Mouse (Mus musculus) CH12.LX (cell line): ENCODE results near the gene Irak3. TPM values are rescaled to one million over a fixed set of nuclear protein-coding genes. Genes with fewer than 3 reads are reported as not detected.

ENCODE experiments used
- DNase-seq: peaks from one replicate; pipeline ENCODE4 v3.0.0-alpha.2; 2013; ENCODE audit errors: extremely low read depth
- H3K27ac ChIP-seq: 2 replicates; pipeline ENCODE4 v1.5.1; 2012; ENCODE audit warnings: low read depth, mild to moderate bottlenecking, control low read depth, moderate library complexity; ENCODE audit not compliant: insufficient read depth
- H3K27me3 ChIP-seq: replicated peaks from 2 replicates; pipeline ENCODE3; 2012; ENCODE audit warnings: inconsistent platforms
- H3K36me3 ChIP-seq, 2 experiments: replicated peaks in 1 of 2; 2 replicates each; pipeline versions ENCODE3 to v1.6.1; 2012; ENCODE audit warnings: inconsistent platforms in 1 of 2, low read length in 1 of 2, mild to moderate bottlenecking in 1 of 2, mixed read lengths in 1 of 2, moderate library complexity in 1 of 2; ENCODE audit not compliant: control insufficient read depth in 1 of 2, insufficient read depth in 1 of 2
- H3K4me1 ChIP-seq, 2 experiments: 2 replicates each; pipeline ENCODE4 v1.6.1; 2012; ENCODE audit warnings: inconsistent platforms in 1 of 2, moderate library complexity in 1 of 2; ENCODE audit not compliant: insufficient read depth in 2 of 2, control insufficient read depth in 1 of 2
- H3K4me2 ChIP-seq: 2 replicates; pipeline ENCODE4 v1.6.1; 2012; ENCODE audit warnings: low read depth, mild to moderate bottlenecking, control low read depth; ENCODE audit not compliant: poor library complexity, insufficient read depth, severe bottlenecking
- H3K4me3 ChIP-seq, 3 experiments: fragments of 150-350 bp in 1 of 3; sonication (generic) in 1 of 3; replicated peaks in 1 of 3; 2 replicates each; pipeline versions ENCODE3 to v1.5.1; 2011 to 2012; ENCODE audit warnings: low read depth in 2 of 3, low read length in 2 of 3, mild to moderate bottlenecking in 2 of 3, moderate library complexity in 2 of 3, control low read depth in 1 of 3, improper control_type of control experiment in 1 of 3, inconsistent platforms in 1 of 3, mixed read lengths in 1 of 3; ENCODE audit not compliant: poor library complexity in 1 of 3
- H3K79me2 ChIP-seq: replicated peaks from 2 replicates; pipeline ENCODE4 v1.6.1; 2012; ENCODE audit warnings: mild to moderate bottlenecking, moderate library complexity; ENCODE audit not compliant: control insufficient read depth, poor library complexity, insufficient read depth, severe bottlenecking; ENCODE audit errors: extremely low read depth
- H3K9ac ChIP-seq: 2 replicates; pipeline ENCODE4 v1.6.1; 2012; ENCODE audit warnings: low read depth, mild to moderate bottlenecking, control low read depth, moderate library complexity; ENCODE audit not compliant: insufficient read depth
- H3K9me3 ChIP-seq: replicated peaks from 2 replicates; pipeline ENCODE3; 2012; ENCODE audit warnings: low read length, inconsistent platforms, mixed read lengths
- CHD2 ChIP-seq: IDR thresholded peaks from 2 replicates; pipeline ENCODE4 v1.6.1; 2011; ENCODE audit warnings: low read length, improper control_type of control experiment
- CTCF ChIP-seq, 2 experiments: IDR thresholded peaks in 1 of 2; conservative IDR thresholded peaks in 1 of 2; 2 replicates each; pipeline ENCODE4 v1.5.1; 2011 to 2012; ENCODE audit warnings: low read depth in 2 of 2, low read length in 2 of 2, improper control_type of control experiment in 1 of 2, inconsistent platforms in 1 of 2, mild to moderate bottlenecking in 1 of 2, moderate library complexity in 1 of 2
- E2F4 ChIP-seq: IDR thresholded peaks from 2 replicates; pipeline ENCODE4 v1.6.1; 2011; ENCODE audit warnings: low read depth, low read length, improper control_type of control experiment; ENCODE audit not compliant: insufficient replicate concordance
- ELF1 ChIP-seq: IDR thresholded peaks from 2 replicates; pipeline ENCODE4 v1.6.1; 2014; ENCODE audit warnings: low read depth, mild to moderate bottlenecking, inconsistent platforms, low read length, improper control_type of control experiment
- EP300 ChIP-seq: IDR thresholded peaks from 2 replicates; pipeline ENCODE4 v1.6.1; 2011; ENCODE audit warnings: low read length, improper control_type of control experiment
- ETS1 ChIP-seq: conservative IDR thresholded peaks from 2 replicates; pipeline ENCODE4 v1.6.1; 2012; ENCODE audit warnings: low read depth, mild to moderate bottlenecking, inconsistent platforms, low read length, improper control_type of control experiment, moderate library complexity
- HCFC1 ChIP-seq: IDR thresholded peaks from 2 replicates; pipeline ENCODE4 v1.6.1; 2012; ENCODE audit warnings: low read depth, mild to moderate bottlenecking, inconsistent platforms, low read length, improper control_type of control experiment
- IRF4 ChIP-seq: IDR thresholded peaks from 2 replicates; pipeline ENCODE4 v1.6.1; 2014; ENCODE audit warnings: low read depth, mild to moderate bottlenecking, inconsistent platforms, low read length, improper control_type of control experiment
- JUN ChIP-seq: IDR thresholded peaks from 2 replicates; pipeline ENCODE4 v1.6.1; 2011; ENCODE audit warnings: low read depth, mild to moderate bottlenecking, low read length, improper control_type of control experiment, moderate library complexity; ENCODE audit not compliant: insufficient read depth
- JUND ChIP-seq: conservative IDR thresholded peaks from 2 replicates; pipeline ENCODE4 v1.6.1; 2011; ENCODE audit warnings: low read depth, low read length, improper control_type of control experiment
- KAT2A ChIP-seq: IDR thresholded peaks from 2 replicates; pipeline ENCODE4 v1.6.1; 2012; ENCODE audit warnings: low read length, improper control_type of control experiment, inconsistent platforms; ENCODE audit not compliant: insufficient replicate concordance
- MAFK ChIP-seq: IDR thresholded peaks from 2 replicates; pipeline ENCODE4 v1.6.1; 2011; ENCODE audit warnings: low read length, improper control_type of control experiment; ENCODE audit not compliant: insufficient replicate concordance
- MAX ChIP-seq: IDR thresholded peaks from 2 replicates; pipeline ENCODE4 v1.6.1; 2011; ENCODE audit warnings: low read length, improper control_type of control experiment
- MAZ ChIP-seq: IDR thresholded peaks from 2 replicates; pipeline ENCODE4 v1.6.1; 2012; ENCODE audit warnings: low read depth, mild to moderate bottlenecking, inconsistent platforms, low read length, improper control_type of control experiment, moderate library complexity
- MEF2A ChIP-seq: IDR thresholded peaks from 2 replicates; pipeline ENCODE4 v1.6.1; 2014; ENCODE audit warnings: low read depth, mild to moderate bottlenecking, inconsistent platforms, low read length, improper control_type of control experiment, borderline replicate concordance
- MXI1 ChIP-seq: IDR thresholded peaks from 2 replicates; pipeline ENCODE4 v1.6.1; 2011; ENCODE audit warnings: mild to moderate bottlenecking, low read depth, low read length, improper control_type of control experiment
- MYC ChIP-seq: IDR thresholded peaks from 2 replicates; pipeline ENCODE4 v1.6.1; 2011; ENCODE audit warnings: low read depth, mild to moderate bottlenecking, improper control_type of control experiment, low read length
- NELFE ChIP-seq: IDR thresholded peaks from 2 replicates; pipeline ENCODE4 v1.6.1; 2011; ENCODE audit warnings: low read depth, low read length, improper control_type of control experiment
- POLR2A ChIP-seq: IDR thresholded peaks from 2 replicates; pipeline ENCODE4 v1.6.1; 2011; ENCODE audit warnings: low read depth, mild to moderate bottlenecking, improper control_type of control experiment, low read length
- POLR2AphosphoS2 ChIP-seq: IDR thresholded peaks from 2 replicates; pipeline ENCODE4 v1.6.1; 2011; ENCODE audit warnings: low read depth, low read length, improper control_type of control experiment
- RAD21 ChIP-seq: IDR thresholded peaks from 2 replicates; pipeline ENCODE4 v1.6.1; 2011; ENCODE audit warnings: low read depth, mild to moderate bottlenecking, low read length, improper control_type of control experiment, moderate library complexity
- SIN3A ChIP-seq: IDR thresholded peaks from 2 replicates; pipeline ENCODE4 v1.6.1; 2012; ENCODE audit warnings: low read length, improper control_type of control experiment, inconsistent platforms
- SMC3 ChIP-seq: IDR thresholded peaks from 2 replicates; pipeline ENCODE4 v1.6.1; 2011; ENCODE audit warnings: low read depth, low read length, improper control_type of control experiment
- TCF12 ChIP-seq: IDR thresholded peaks from 2 replicates; pipeline ENCODE4 v1.6.1; 2014; ENCODE audit warnings: low read depth, mild to moderate bottlenecking, inconsistent platforms, low read length, improper control_type of control experiment
- UBTF ChIP-seq: IDR thresholded peaks from 2 replicates; pipeline ENCODE4 v1.6.1; 2012; ENCODE audit warnings: low read depth, mild to moderate bottlenecking, inconsistent platforms, low read length, improper control_type of control experiment, moderate library complexity
- USF1 ChIP-seq: IDR thresholded peaks from 2 replicates; pipeline ENCODE4 v1.6.1; 2014; ENCODE audit warnings: low read depth, mild to moderate bottlenecking, inconsistent platforms, low read length, improper control_type of control experiment
- USF2 ChIP-seq: conservative IDR thresholded peaks from 2 replicates; pipeline ENCODE4 v1.6.1; 2011; ENCODE audit warnings: low read depth, low read length, improper control_type of control experiment
- ZKSCAN1 ChIP-seq: IDR thresholded peaks from 2 replicates; pipeline ENCODE4 v1.6.1; 2012; ENCODE audit warnings: low read depth, inconsistent platforms, low read length, improper control_type of control experiment, borderline replicate concordance
- ZMIZ1 ChIP-seq: IDR thresholded peaks from 2 replicates; pipeline ENCODE4 v1.6.1; 2012; ENCODE audit warnings: low read depth, mild to moderate bottlenecking, inconsistent platforms, low read length, improper control_type of control experiment
- ZNF384 ChIP-seq: IDR thresholded peaks from 2 replicates; pipeline ENCODE4 v1.6.1; 2012; ENCODE audit warnings: low read depth, low read length, improper control_type of control experiment, inconsistent platforms
- dilution Hi-C: fragments of 300-500 bp; cut with MboI; formaldehyde crosslinking; loops from 2 replicates; pipeline ENCODE4 v1.14.3; 2020; ENCODE audit warnings: low sequenced_read_pairs; ENCODE audit not compliant: extremely low pct_unique_long_range_greater_than_20kb, extremely low pct_ligation_motif_present
- in situ Hi-C: fragments of 300-500 bp; cut with MboI; formaldehyde crosslinking; loops from 3 replicates; pipeline ENCODE4 v1.14.3; 2019; ENCODE audit warnings: low sequenced_read_pairs, low pct_ligation_motif_present, low pct_unique_long_range_greater_than_20kb, mixed read lengths
- polyA plus RNA-seq: library from polyadenylated mRNA; unstranded; fragments of >175 nt; gene quantifications from 2 replicates; pipeline ENCODE4 v1.2.1, GENCODE M21; 2012; ENCODE audit warnings: low read depth; ENCODE audit not compliant: insufficient read length
- total RNA-seq, 2 experiments: library from RNA; depleted of rRNA; stranded (reverse); fragments of 300-350 nt in 1 of 2; fragments of >200 nt in 1 of 2; gene quantifications; 2 replicates each; pipeline ENCODE4 v1.2.3; 2012 to 2014

Irak3 gene
- total and polyA plus RNA-seq, 3 experiments, result 0.50 to 3.1 (median 1.1) TPM

- Histone ChIP-seq H3K36me3 (no peaks in the 10 kb centered on the region), H3K4me3 (no peak overlapping the region), H3K9me3 (peaks cover 9% of the 10 kb centered on the region), H3K27me3 (no peaks in the 10 kb centered on the region), H3K4me1 (peaks cover 15 to 36% of the 10 kb centered on the region in 2 experiments), H3K27ac (no peak overlapping the region), H3K9ac (no peak overlapping the region), H3K4me2 (no peak overlapping the region), H3K79me2 (no peaks in the 10 kb centered on the region)
- no peak for DNase-seq
- no peak for TF ChIP-seq CTCF (conservative IDR thresholded peaks at IDR 0.05 in 1 of 2, IDR thresholded peaks at IDR 0.05 in 1 of 2; ENCODE audit: low read depth in 2 of 2, low read length in 2 of 2)
- TF ChIP-seq USF2, result no peak
- TF ChIP-seq HCFC1, result no peak
- TF ChIP-seq POLR2A, result no peak
- TF ChIP-seq ZNF384, result no peak
- no peak for TF ChIP-seq KAT2A
- TF ChIP-seq MAFK, result no peak
- no peak for TF ChIP-seq ZKSCAN1
- no peak for TF ChIP-seq ZMIZ1
- TF ChIP-seq ETS1, result no peak
- no peak for TF ChIP-seq MYC
- no peak for TF ChIP-seq JUN
- TF ChIP-seq MXI1, result no peak
- TF ChIP-seq MEF2A, result no peak
- no peak for TF ChIP-seq UBTF
- TF ChIP-seq, all 38 proteins: peak for 0
- in situ Hi-C loops (no loop called here), dilution Hi-C loops (no loop called here)
These were observed 9.7 kb downstream of the Irak3 start for GRCm38 (mm10) chr10:120192278-120192677.

DNA sequence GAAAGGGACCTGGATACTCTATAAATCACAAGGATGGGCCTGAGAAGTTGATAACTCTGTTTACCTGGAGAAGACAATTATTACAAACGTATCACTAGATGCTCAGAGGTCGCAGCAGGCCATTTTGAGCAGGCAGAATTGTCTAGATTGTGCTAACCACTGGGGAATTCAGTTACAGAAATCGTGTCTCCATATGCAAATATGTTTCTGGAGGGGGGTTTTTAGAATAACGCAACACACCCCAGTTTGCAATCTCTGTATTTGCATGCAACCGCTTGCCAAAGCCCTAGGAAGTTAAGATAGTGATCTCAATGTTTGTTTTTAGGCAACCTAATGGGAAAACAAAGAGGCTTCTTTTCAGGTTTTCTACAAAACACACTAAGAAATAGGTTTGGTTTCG is 10.8 kb downstream of the Irak3 start:
- DNase-seq, result peak; percentile 87
- H3K27ac ChIP-seq, result peak overlapping the region; percentile 83; the same call in 1 of the 2 replicates
- H3K4me2 ChIP-seq, result peak overlapping the region; percentile 9; the same call in 1 of the 2 replicates
- no peak overlapping the region for H3K4me3 ChIP-seq
- dilution Hi-C loops, result no loop called here
- in situ Hi-C loops, result no loop called here
- no peaks in the 10 kb centered on the region for H3K79me2 ChIP-seq
- no peak overlapping the region for H3K9ac ChIP-seq
- H3K36me3 ChIP-seq, result no peaks in the 10 kb centered on the region
- H3K4me1 ChIP-seq, result peaks cover 14 to 35% of the 10 kb centered on the region in 2 experiments
- no peaks in the 10 kb centered on the region for H3K27me3 ChIP-seq
- H3K9me3 ChIP-seq, result peaks cover 9% of the 10 kb centered on the region
- peak; percentile 45; the same call in 1 of the 2 replicates for TF ChIP-seq TCF12
- peak; percentile 68 for TF ChIP-seq EP300
- no peak for TF ChIP-seq POLR2AphosphoS2
- no peak for TF ChIP-seq MXI1
- peak; percentile 23; the same call in 1 of the 2 replicates for TF ChIP-seq JUN
- TF ChIP-seq MAFK, result no peak
- no peak for TF ChIP-seq NELFE
- TF ChIP-seq ETS1, result peak; percentile 75; the same call in 1 of the 2 replicates
- no peak for TF ChIP-seq USF2
- TF ChIP-seq MAZ, result no peak
- TF ChIP-seq SIN3A, result no peak
- no peak for TF ChIP-seq ZMIZ1
- TF ChIP-seq USF1, result no peak
- TF ChIP-seq E2F4, result no peak
- TF ChIP-seq CHD2, result no peak
- no peak for TF ChIP-seq JUND
- TF ChIP-seq UBTF, result 0 out of 2 replicates have a peak, but pooled peaks have one; percentile 41
- no peak for TF ChIP-seq MAX
- no peak for TF ChIP-seq CTCF (conservative IDR thresholded peaks at IDR 0.05 in 1 of 2, IDR thresholded peaks at IDR 0.05 in 1 of 2; ENCODE audit: low read depth in 2 of 2, low read length in 2 of 2)
- TF ChIP-seq POLR2A, result no peak
- no peak for TF ChIP-seq RAD21
- no peak for TF ChIP-seq ZKSCAN1
- 0 out of 2 replicates have a peak, but pooled peaks have one; percentile 30 for TF ChIP-seq ELF1
- no peak for TF ChIP-seq MYC
- no peak for TF ChIP-seq KAT2A
- TF ChIP-seq IRF4, result peak; percentile 63; the same call in 1 of the 2 replicates
- peak; percentile 85 for TF ChIP-seq MEF2A
- TF ChIP-seq HCFC1, result no peak
- TF ChIP-seq SMC3, result no peak
